Mouse (Mus musculus) spleen, adult 2 months (tissue): Measurements from ENCODE around the gene Wnk2. TPM values are rescaled to one million over a fixed set of nuclear protein-coding genes. Genes with fewer than 3 reads are reported as not detected.

ENCODE experiments used
- DNase-seq, 2 experiments: peaks; one replicate each; pipeline versions ENCODE4 v3.0.0 to v3.0.0-alpha.2; 2012 to 2021; ENCODE audit warnings: low spot score in 2 of 2, low read depth in 1 of 2
- H3K27ac ChIP-seq: fragments of 200-500 bp; 2 replicates; pipeline ENCODE4 v1.5.1; 2012; ENCODE audit warnings: low read length, inconsistent platforms; ENCODE audit not compliant: insufficient read depth
- H3K27me3 ChIP-seq: fragments of 200-500 bp; 2 replicates; pipeline ENCODE4 v1.6.1; 2012; ENCODE audit warnings: mild to moderate bottlenecking, moderate library complexity, low read length, inconsistent platforms; ENCODE audit not compliant: control insufficient read depth, insufficient read depth
- H3K36me3 ChIP-seq: fragments of 200-500 bp; 2 replicates; pipeline ENCODE4 v1.6.1; 2012; ENCODE audit warnings: mild to moderate bottlenecking, low read length, inconsistent platforms; ENCODE audit not compliant: control insufficient read depth, insufficient read depth
- H3K4me1 ChIP-seq: fragments of 200-500 bp; 2 replicates; pipeline ENCODE4 v1.6.1; 2011; ENCODE audit warnings: inconsistent platforms; ENCODE audit not compliant: control insufficient read depth, insufficient read depth, insufficient read length
- H3K4me3 ChIP-seq: fragments of 200-500 bp; 2 replicates; pipeline ENCODE4 v1.5.1; 2011; ENCODE audit warnings: mild to moderate bottlenecking, inconsistent platforms; ENCODE audit not compliant: insufficient read depth, insufficient read length; ENCODE audit errors: extremely low read depth
- CTCF ChIP-seq: fragments of 200-500 bp; IDR thresholded peaks from 2 replicates; pipeline ENCODE4 v1.5.1; 2011; ENCODE audit warnings: mild to moderate bottlenecking, inconsistent platforms; ENCODE audit not compliant: insufficient read depth, insufficient read length, insufficient replicate concordance; ENCODE audit errors: extremely low read depth
- POLR2A ChIP-seq: fragments of 200-500 bp; IDR thresholded peaks from 2 replicates; pipeline ENCODE4 v1.6.1; 2011; ENCODE audit warnings: low read depth, low read length, inconsistent platforms
- WGBS: fragments of 180-500 bp; shearing (Covaris S2); methylation state at CpG from one replicate; pipeline ENCODE4 v1.1.7; 2018; 5-methylcytosine and 5-hydroxymethylcytosine counted together
- polyA plus RNA-seq: library from polyadenylated mRNA; depleted of rRNA; stranded (reverse); fragments of >200 nt; gene quantifications from 2 replicates; pipeline ENCODE4 v1.2.3, GENCODE M21; 2012

Wnk2 gene
- polyA plus RNA-seq, 1 experiment, result 0.62 TPM

GRCm38 (mm10) chr13:49178839-49179585 is 31.2 kb upstream of the Wnk2 start:
- WGBS, result 67% methylated on average over 19 of the region's 19 CpGs

GRCm38 (mm10) chr13:49175509-49175908 is 27.7 kb upstream of the Wnk2 start:
- Histone ChIP-seq H3K4me1 (no peaks in the 10 kb centered on the region), H3K4me3 (no peak overlapping the region), H3K27ac (no peak overlapping the region), H3K36me3 (no peaks in the 10 kb centered on the region), H3K27me3 (no peaks in the 10 kb centered on the region)
- WGBS, result 88% methylated on average over 10 of the region's 10 CpGs
- TF ChIP-seq POLR2A (no peak), CTCF (no peak)
- DNase-seq, result no peak

More at GRCm38 (mm10) chr13:49178839-49179585, 31.2 kb upstream of the Wnk2 start:
- TF ChIP-seq CTCF (no peak), POLR2A (no peak)
- DNase-seq, result no peak
- Histone ChIP-seq H3K4me3 (no peak overlapping the region), H3K27ac (no peak overlapping the region), H3K27me3 (no peaks in the 10 kb centered on the region), H3K36me3 (no peaks in the 10 kb centered on the region), H3K4me1 (no peaks in the 10 kb centered on the region)

- Histone ChIP-seq H3K4me3 (no peak overlapping the region), H3K27me3 (no peaks in the 10 kb centered on the region), H3K27ac (no peak overlapping the region), H3K4me1 (no peaks in the 10 kb centered on the region), H3K36me3 (no peaks in the 10 kb centered on the region)
- DNase-seq, result peak in 1 of 2 experiments; percentile 74
- WGBS, result 14% methylated on average over 12 of the region's 12 CpGs
- TF ChIP-seq CTCF (peak; percentile 94), POLR2A (no peak)
These were observed 25.3 kb upstream of the Wnk2 start for GRCm38 (mm10) chr13:49172971-49173596.

DNA sequence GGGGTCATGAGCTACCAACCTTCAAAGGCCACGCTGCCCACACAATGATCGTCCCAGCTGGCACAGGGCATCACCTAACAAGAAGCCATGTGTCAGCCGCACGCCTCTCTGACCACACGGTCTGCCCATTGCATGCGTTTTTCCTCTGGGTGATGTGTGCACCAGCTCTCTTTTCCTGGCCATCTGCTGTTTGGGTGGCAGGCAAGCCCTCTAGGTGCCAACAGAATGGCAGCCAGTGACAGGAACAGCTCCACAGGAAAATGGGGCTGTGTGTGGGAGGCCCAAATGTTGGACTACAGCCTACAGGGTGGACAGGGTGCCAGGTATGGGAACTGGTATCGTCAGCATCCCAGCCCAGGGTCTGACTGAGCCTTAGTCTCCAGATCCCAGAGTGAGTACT is 24.5 kb upstream of the Wnk2 start:
- no peak for DNase-seq
- Histone ChIP-seq H3K4me3 (no peak overlapping the region), H3K27ac (no peak overlapping the region), H3K27me3 (no peaks in the 10 kb centered on the region), H3K4me1 (no peaks in the 10 kb centered on the region), H3K36me3 (no peaks in the 10 kb centered on the region)
- 92% methylated on average over 7 of the region's 7 CpGs for WGBS
- TF ChIP-seq CTCF (no peak), POLR2A (no peak)

DNA sequence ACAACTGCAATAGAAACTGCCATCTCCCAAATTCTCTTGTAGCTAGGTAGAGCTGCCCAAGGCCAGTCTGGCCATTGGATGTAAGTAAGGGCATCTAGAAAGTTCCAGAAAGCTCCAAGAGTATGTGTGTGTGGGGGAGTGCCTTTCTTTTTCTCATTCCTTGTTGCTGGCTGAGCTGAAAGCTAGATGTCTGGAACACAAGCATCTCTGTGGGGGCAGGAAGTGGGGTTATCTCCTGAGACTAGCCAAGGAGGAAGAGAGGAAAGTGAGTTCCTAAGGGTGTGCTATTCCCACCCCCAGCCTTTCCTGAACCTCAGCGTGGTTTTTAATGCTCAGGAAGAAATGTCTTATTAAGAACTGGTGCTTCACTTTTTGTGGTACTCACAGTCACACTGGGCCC is 23.9 kb upstream of the Wnk2 start:
- H3K4me1 ChIP-seq, result no peaks in the 10 kb centered on the region
- H3K27ac ChIP-seq, result no peak overlapping the region
- WGBS, result 9% methylated on average over 1 of the region's 1 CpGs
- no peak for DNase-seq
- no peaks in the 10 kb centered on the region for H3K27me3 ChIP-seq
- TF ChIP-seq POLR2A, result no peak
- no peak for TF ChIP-seq CTCF
- H3K36me3 ChIP-seq, result no peaks in the 10 kb centered on the region
- H3K4me3 ChIP-seq, result no peak overlapping the region

- Histone ChIP-seq H3K4me1 (no peaks in the 10 kb centered on the region), H3K36me3 (no peaks in the 10 kb centered on the region), H3K27ac (no peak overlapping the region)
These were observed 22.8 kb upstream of the Wnk2 start for GRCm38 (mm10) chr13:49170623-49171022.

More at GRCm38 (mm10) chr13:49170623-49171022, 22.8 kb upstream of the Wnk2 start:
- no peak for DNase-seq
- H3K4me3 ChIP-seq, result no peak overlapping the region
- 93% methylated on average over 11 of the region's 11 CpGs for WGBS
- no peaks in the 10 kb centered on the region for H3K27me3 ChIP-seq
- TF ChIP-seq CTCF (no peak), POLR2A (no peak)
